Mouse (Mus musculus): Measurements from ENCODE around the gene Tmem191c. TPM values are rescaled to one million over a fixed set of nuclear protein-coding genes. Genes with fewer than 3 reads are reported as not detected.

The Tmem191c gene
- polyA plus RNA-seq, 1 experiment from 2014 or later, result 12.7 TPM

- Histone ChIP-seq H3K9ac (no peak overlapping the region), H3K9me3 (no peaks in the 10 kb centered on the region), H3K27me3 (replicated peaks) (no peaks in the 10 kb centered on the region), H3K4me2 (replicated peaks) (no peak overlapping the region), H3K4me1 (replicated peaks) (peaks cover 28% of the 10 kb centered on the region), H3K27ac (no peak overlapping the region), H3K4me3 (replicated peaks) (no peak overlapping the region), H3K36me3 (no peaks in the 10 kb centered on the region)
- 56% methylated on average over 4 of the region's 4 CpGs for WGBS
- ATAC-seq, result no peak
These were observed 28.1 kb upstream of the Tmem191c start for GRCm38 (mm10) chr16:17247727-17248126.

- H3K36me3 ChIP-seq, result no peaks in the 10 kb centered on the region
- H3K27me3 ChIP-seq (replicated peaks), result no peaks in the 10 kb centered on the region
- H3K4me3 ChIP-seq (replicated peaks), result no peak overlapping the region
- H3K4me2 ChIP-seq (replicated peaks), result no peak overlapping the region
- H3K9me3 ChIP-seq, result no peaks in the 10 kb centered on the region
- no peak overlapping the region for H3K9ac ChIP-seq
- 0 out of 2 replicates have a peak overlapping the region, but pooled peaks have one; percentile 24 for H3K27ac ChIP-seq
- H3K4me1 ChIP-seq (replicated peaks), result peaks cover 33% of the 10 kb centered on the region
- peak; percentile 34; the same call in 1 of the 2 replicates for ATAC-seq
- 44% methylated on average over 6 of the region's 6 CpGs for WGBS
These were observed 26.7 kb upstream of the Tmem191c start for GRCm38 (mm10) chr16:17249135-17249534.

GRCm38 (mm10) chr16:17251539-17251938 is 24.3 kb upstream of the Tmem191c start:
- H3K4me1 ChIP-seq (replicated peaks), result peaks cover 36% of the 10 kb centered on the region
- H3K27ac ChIP-seq, result no peak overlapping the region
- H3K36me3 ChIP-seq, result no peaks in the 10 kb centered on the region
- H3K4me3 ChIP-seq (replicated peaks), result no peak overlapping the region
- 55% methylated on average over 3 of the region's 3 CpGs for WGBS
- no peak overlapping the region for H3K4me2 ChIP-seq (replicated peaks)
- ATAC-seq, result peak; percentile 32
- no peaks in the 10 kb centered on the region for H3K9me3 ChIP-seq
- no peaks in the 10 kb centered on the region for H3K27me3 ChIP-seq (replicated peaks)
- H3K9ac ChIP-seq, result no peak overlapping the region

GRCm38 (mm10) chr16:17252086-17252726 is 23.7 kb upstream of the Tmem191c start:
- H3K4me2 ChIP-seq (replicated peaks), result no peak overlapping the region
- peaks cover 2% of the 10 kb centered on the region for H3K36me3 ChIP-seq
- H3K4me1 ChIP-seq (replicated peaks), result peaks cover 36% of the 10 kb centered on the region
- no peak overlapping the region for H3K9ac ChIP-seq
- no peak overlapping the region for H3K27ac ChIP-seq
- H3K27me3 ChIP-seq (replicated peaks), result no peaks in the 10 kb centered on the region
- H3K9me3 ChIP-seq, result no peaks in the 10 kb centered on the region
- peak; percentile 42; the same call in 1 of the 2 replicates for ATAC-seq
- no peak overlapping the region for H3K4me3 ChIP-seq (replicated peaks)
- WGBS, result 68% methylated on average over 3 of the region's 3 CpGs

- 59% methylated on average over 7 of the region's 7 CpGs for WGBS
- peaks cover 36% of the 10 kb centered on the region for H3K4me1 ChIP-seq (replicated peaks)
- no peak for ATAC-seq
These were observed 23.0 kb upstream of the Tmem191c start for GRCm38 (mm10) chr16:17252841-17253240.

GRCm38 (mm10) chr16:17254005-17254597 is 21.8 kb upstream of the Tmem191c start:
- 50% methylated on average over 4 of the region's 4 CpGs for WGBS
- Histone ChIP-seq H3K9me3 (no peaks in the 10 kb centered on the region), H3K36me3 (peaks cover 18% of the 10 kb centered on the region), H3K4me1 (replicated peaks) (peaks cover 36% of the 10 kb centered on the region), H3K4me3 (replicated peaks) (no peak overlapping the region), H3K4me2 (replicated peaks) (no peak overlapping the region), H3K27me3 (replicated peaks) (no peaks in the 10 kb centered on the region), H3K9ac (no peak overlapping the region), H3K27ac (no peak overlapping the region)
- 0 out of 2 replicates have a peak, but pooled peaks have one; percentile 8 for ATAC-seq

More at GRCm38 (mm10) chr16:17252841-17253240, 23.0 kb upstream of the Tmem191c start:
- Histone ChIP-seq H3K27ac (no peak overlapping the region), H3K9ac (no peak overlapping the region), H3K4me3 (replicated peaks) (no peak overlapping the region), H3K9me3 (no peaks in the 10 kb centered on the region), H3K27me3 (replicated peaks) (no peaks in the 10 kb centered on the region), H3K4me2 (replicated peaks) (no peak overlapping the region), H3K36me3 (peaks cover 8% of the 10 kb centered on the region)

- Histone ChIP-seq H3K36me3 (peaks cover 20% of the 10 kb centered on the region), H3K27ac (no peak overlapping the region), H3K4me3 (replicated peaks) (no peak overlapping the region), H3K9ac (no peak overlapping the region), H3K27me3 (replicated peaks) (no peaks in the 10 kb centered on the region), H3K9me3 (no peaks in the 10 kb centered on the region), H3K4me1 (replicated peaks) (peaks cover 30% of the 10 kb centered on the region), H3K4me2 (replicated peaks) (no peak overlapping the region)
- WGBS, result 46% methylated on average over 2 of the region's 2 CpGs
- ATAC-seq, result no peak
These were observed 20.6 kb upstream of the Tmem191c start for GRCm38 (mm10) chr16:17255270-17255669.

GRCm38 (mm10) chr16:17257359-17257821 is 18.5 kb upstream of the Tmem191c start:
- no peaks in the 10 kb centered on the region for H3K27me3 ChIP-seq (replicated peaks)
- no peak for ATAC-seq
- no peak overlapping the region for H3K4me3 ChIP-seq (replicated peaks)
- H3K36me3 ChIP-seq, result peaks cover 20% of the 10 kb centered on the region
- no peaks in the 10 kb centered on the region for H3K9me3 ChIP-seq
- no peak overlapping the region for H3K9ac ChIP-seq
- H3K27ac ChIP-seq, result no peak overlapping the region
- WGBS, result 89% methylated on average over 9 of the region's 9 CpGs
- peaks cover 17% of the 10 kb centered on the region for H3K4me1 ChIP-seq (replicated peaks)
- H3K4me2 ChIP-seq (replicated peaks), result no peak overlapping the region

- Histone ChIP-seq H3K36me3 (peaks cover 20% of the 10 kb centered on the region), H3K9me3 (no peaks in the 10 kb centered on the region), H3K4me2 (replicated peaks) (no peak overlapping the region), H3K27me3 (replicated peaks) (no peaks in the 10 kb centered on the region), H3K9ac (no peak overlapping the region), H3K27ac (no peak overlapping the region), H3K4me3 (replicated peaks) (no peak overlapping the region), H3K4me1 (replicated peaks) (peaks cover 4% of the 10 kb centered on the region)
- WGBS, result 95% methylated on average over 12 of the region's 12 CpGs
- no peak for ATAC-seq
These were observed 17.0 kb upstream of the Tmem191c start for GRCm38 (mm10) chr16:17258917-17259316.

GRCm38 (mm10) chr16:17261341-17261740 is 14.5 kb upstream of the Tmem191c start:
- peaks cover 20% of the 10 kb centered on the region for H3K36me3 ChIP-seq
- no peaks in the 10 kb centered on the region for H3K9me3 ChIP-seq
- H3K27ac ChIP-seq, result no peak overlapping the region
- no peak overlapping the region for H3K9ac ChIP-seq
- H3K4me2 ChIP-seq (replicated peaks), result no peak overlapping the region
- WGBS, result 97% methylated on average over 1 of the region's 1 CpGs
- H3K4me3 ChIP-seq (replicated peaks), result no peak overlapping the region
- ATAC-seq, result no peak
- H3K27me3 ChIP-seq (replicated peaks), result no peaks in the 10 kb centered on the region
- H3K4me1 ChIP-seq (replicated peaks), result no peaks in the 10 kb centered on the region

GRCm38 (mm10) chr16:17266113-17266512 is 9.8 kb upstream of the Tmem191c start:
- no peak overlapping the region for H3K4me2 ChIP-seq (replicated peaks)
- no peak for ATAC-seq
- H3K27me3 ChIP-seq (replicated peaks), result no peaks in the 10 kb centered on the region
- H3K36me3 ChIP-seq, result no peaks in the 10 kb centered on the region
- H3K4me3 ChIP-seq (replicated peaks), result no peak overlapping the region
- H3K9me3 ChIP-seq, result no peaks in the 10 kb centered on the region
- H3K27ac ChIP-seq, result no peak overlapping the region
- no peak overlapping the region for H3K9ac ChIP-seq
- no peaks in the 10 kb centered on the region for H3K4me1 ChIP-seq (replicated peaks)
- 82% methylated on average over 3 of the region's 3 CpGs for WGBS

- no peak overlapping the region for H3K9ac ChIP-seq
- no peaks in the 10 kb centered on the region for H3K36me3 ChIP-seq
- no peaks in the 10 kb centered on the region for H3K4me1 ChIP-seq (replicated peaks)
- 41% methylated on average over 5 of the region's 5 CpGs for WGBS
- H3K4me3 ChIP-seq (replicated peaks), result no peak overlapping the region
- H3K9me3 ChIP-seq, result no peaks in the 10 kb centered on the region
- no peak overlapping the region for H3K4me2 ChIP-seq (replicated peaks)
- ATAC-seq, result peak; percentile 55
- no peaks in the 10 kb centered on the region for H3K27me3 ChIP-seq (replicated peaks)
- H3K27ac ChIP-seq, result no peak overlapping the region
These were observed 7.9 kb upstream of the Tmem191c start for GRCm38 (mm10) chr16:17267937-17268336.

- 82% methylated on average over 5 of the region's 5 CpGs for WGBS
- no peak for ATAC-seq
- H3K27ac ChIP-seq, result no peak overlapping the region
- H3K4me1 ChIP-seq (replicated peaks), result no peaks in the 10 kb centered on the region
- no peaks in the 10 kb centered on the region for H3K9me3 ChIP-seq
- no peak overlapping the region for H3K4me3 ChIP-seq (replicated peaks)
- H3K27me3 ChIP-seq (replicated peaks), result no peaks in the 10 kb centered on the region
- no peaks in the 10 kb centered on the region for H3K36me3 ChIP-seq
- no peak overlapping the region for H3K4me2 ChIP-seq (replicated peaks)
- H3K9ac ChIP-seq, result no peak overlapping the region
These were observed 6.0 kb upstream of the Tmem191c start for GRCm38 (mm10) chr16:17269872-17270271.
